Mouse (Mus musculus) activated CD4-positive, CD25-positive, alpha-beta regulatory T cell (primary cell): ENCODE measurements around the gene Inca1. TPM values are rescaled to one million over a fixed set of nuclear protein-coding genes. Genes with fewer than 3 reads are reported as not detected.

ENCODE experiments used
- polyA plus RNA-seq, 2 experiments: library from polyadenylated mRNA; unstranded; fragments of 100-300 nt; shearing (Covaris generic); gene quantifications; one replicate each; pipeline ENCODE4 v1.2.1; 2017

Gene Inca1
- under 1 TPM in 1 of 2 experiments, not detected in 1; 0.27 TPM for polyA plus RNA-seq

DNA sequence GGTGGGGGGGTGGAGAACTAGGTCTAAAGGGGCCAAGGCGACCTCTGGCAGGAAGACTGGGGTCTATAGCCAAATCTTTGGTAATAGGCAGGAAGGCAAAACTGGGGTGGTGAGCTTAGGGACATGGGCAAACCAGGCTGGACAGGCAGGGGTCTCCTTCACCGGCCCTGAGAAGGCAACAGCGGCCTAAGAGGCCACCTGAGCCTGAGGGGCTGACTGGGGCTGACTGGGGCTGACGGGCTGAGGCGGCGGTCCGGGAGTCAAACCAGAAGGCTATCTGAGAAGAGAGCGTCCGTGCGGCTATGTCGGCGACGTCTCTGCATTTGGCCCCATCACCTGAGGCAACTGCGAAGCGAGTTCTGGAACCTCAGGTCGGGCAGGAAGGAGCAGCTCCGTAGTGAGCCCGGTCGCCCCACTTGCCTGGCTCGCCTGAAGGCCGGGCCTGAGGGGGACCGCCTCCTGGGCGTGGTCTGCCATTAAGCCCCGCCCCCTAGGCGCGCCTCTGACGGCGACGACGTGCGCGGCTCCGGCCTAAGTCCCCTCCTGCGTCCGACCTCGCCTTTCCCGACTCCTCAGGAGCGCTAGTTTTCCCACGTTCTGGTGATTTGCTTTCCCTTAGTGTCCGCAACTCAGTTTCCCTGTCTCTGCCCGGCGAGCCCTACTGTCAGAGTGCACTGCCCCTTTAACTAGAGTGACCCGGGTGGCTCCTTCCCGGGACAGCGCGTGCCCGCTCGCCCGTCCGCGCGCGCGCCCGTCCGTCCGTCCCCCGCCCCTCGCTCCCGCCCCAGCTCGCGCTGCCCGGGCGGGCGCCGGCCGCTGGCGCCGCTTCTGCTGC lies at the start of gene Inca1, which contains the start of gene Kif1c:
Gene Inca1, minus strand, starts transcription at position 434 of the 835 bp plus-strand sequence.
Gene Kif1c, plus strand, starts transcription at position 827 of the 835 bp plus-strand sequence.

DNA sequence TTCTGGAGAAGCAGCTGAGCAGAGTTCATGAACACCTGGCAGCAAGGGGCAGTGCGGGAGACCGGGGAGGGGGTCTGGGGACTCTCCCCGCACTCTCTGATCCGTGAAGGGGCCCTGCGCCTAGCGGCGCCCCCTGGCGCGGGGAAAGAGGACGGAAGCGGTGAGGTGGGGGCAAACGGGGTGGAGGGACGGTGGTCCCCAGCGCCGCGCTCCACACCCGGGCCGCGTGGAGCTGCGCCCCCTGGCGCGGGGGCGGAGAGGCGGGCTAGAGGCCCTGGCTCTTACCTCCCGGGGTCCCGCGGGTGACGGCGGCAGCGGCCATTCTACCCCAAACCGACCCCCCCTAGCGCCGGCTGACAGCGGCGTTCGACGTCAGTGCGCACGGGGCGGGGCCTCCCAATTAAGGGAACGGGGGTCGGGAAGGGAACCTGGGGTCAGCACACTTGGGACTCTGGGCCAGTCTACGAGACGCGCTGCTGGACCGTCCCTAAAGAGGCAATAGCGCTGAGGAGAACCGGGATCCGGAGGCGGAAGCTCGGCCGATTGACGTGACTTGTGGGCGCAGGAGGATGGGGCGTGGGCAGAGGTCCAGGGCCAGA lies 12.3 kb downstream of the Inca1 start, which contains the start of gene Camta2:
Gene Camta2, minus strand, starts transcription at position 505 of the 599 bp plus-strand sequence.

DNA sequence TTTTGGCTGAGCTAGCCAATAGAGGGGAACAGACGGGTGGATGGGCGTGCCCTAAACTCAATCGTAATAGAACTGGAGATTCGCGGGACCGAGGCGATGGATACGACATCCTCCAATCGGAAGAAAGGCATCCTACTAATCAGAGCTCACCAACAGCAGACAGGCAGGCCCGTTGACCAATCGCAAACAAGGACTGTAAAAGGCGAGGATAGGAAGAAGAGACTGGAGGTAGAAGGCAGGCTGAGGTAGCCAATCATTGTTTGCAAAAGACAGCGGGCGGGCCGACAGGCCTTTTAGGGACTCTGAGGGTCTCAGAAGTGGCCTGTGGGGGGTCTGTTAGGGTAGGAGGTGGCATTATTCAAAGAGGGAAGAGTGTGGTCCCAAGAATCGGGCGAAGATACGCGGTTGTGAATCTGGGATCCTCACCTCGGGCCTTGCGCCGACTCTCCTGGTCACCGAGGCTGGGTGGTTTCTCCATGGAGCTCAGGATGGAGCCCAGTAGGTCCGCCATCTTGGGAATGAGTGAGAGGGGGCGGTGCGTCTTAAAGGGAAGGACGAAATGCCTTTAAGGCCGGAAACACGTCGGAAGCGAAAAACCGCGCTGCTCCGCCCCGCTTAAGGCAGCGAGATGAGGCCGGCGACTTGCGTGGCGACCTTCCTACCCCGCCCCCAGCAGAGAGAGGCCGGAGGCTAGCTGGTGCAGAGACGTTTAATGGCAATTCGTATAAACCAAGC lies 31.0 kb downstream of the Inca1 start, which contains the start of gene Spag7:
Gene Spag7, minus strand, starts transcription at position 646 of the 735 bp plus-strand sequence.

DNA sequence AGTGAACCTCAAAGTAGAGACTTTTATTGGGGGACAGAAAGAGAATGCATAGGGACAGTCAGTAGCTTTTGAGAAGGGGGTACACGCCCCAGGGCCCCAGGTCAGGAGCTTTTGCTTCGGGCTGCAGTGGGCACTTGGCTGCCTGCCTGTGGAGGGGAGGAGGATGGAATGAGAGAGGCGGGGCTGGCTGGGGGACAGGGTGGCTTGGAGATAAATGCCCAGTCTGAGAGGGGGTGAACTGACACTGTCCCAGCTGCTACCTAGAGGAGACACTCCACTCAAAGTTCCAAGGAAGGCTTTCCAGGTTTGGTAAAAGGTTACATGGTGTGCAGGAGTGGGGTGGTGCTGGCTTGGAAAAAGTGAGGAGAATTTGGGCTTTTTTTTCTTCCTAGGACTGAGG lies 43.0 kb downstream of the Inca1 start, which contains the start of gene Eno3:
Gene Eno3, plus strand, starts transcription at position 239 of the 400 bp plus-strand sequence.

DNA sequence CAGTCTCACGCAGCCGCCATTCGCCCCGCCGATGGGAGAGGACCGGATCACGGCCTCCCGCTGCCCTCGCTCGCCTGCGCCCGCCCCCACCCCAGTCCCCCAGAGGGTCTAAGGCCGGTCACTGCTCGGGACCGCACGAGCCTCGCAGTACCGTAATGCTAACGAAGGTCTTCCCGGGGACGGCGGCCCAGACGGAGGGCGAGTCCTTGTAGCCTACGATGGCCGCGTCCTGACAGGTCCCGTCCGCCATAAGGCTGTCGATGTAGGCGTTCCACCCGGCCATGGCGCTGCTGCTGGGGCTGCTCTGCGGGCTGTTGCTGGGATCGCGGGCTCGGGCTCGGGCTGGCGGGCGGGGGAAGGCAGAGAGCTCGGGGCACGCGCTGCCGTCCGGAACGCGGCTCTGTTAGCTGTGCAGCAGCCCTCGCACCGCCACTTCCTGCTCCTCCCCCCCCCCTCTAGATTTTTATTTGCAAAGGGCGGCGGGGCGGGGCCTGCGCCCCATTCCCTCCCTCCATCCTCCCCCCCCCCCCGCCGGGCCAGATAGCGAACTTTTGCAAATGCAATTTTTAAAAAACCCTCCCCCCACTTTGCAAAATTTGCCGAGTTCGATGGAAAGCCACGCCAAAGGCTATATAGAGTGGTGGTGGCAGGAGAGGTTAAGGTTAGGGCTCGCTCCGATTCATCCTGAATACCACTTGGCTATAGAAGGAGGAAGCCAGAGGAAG lies 45.6 kb downstream of the Inca1 start, which contains the start of gene Pfn1:
Gene Pfn1, minus strand, starts transcription at position 447 of the 725 bp plus-strand sequence.

DNA sequence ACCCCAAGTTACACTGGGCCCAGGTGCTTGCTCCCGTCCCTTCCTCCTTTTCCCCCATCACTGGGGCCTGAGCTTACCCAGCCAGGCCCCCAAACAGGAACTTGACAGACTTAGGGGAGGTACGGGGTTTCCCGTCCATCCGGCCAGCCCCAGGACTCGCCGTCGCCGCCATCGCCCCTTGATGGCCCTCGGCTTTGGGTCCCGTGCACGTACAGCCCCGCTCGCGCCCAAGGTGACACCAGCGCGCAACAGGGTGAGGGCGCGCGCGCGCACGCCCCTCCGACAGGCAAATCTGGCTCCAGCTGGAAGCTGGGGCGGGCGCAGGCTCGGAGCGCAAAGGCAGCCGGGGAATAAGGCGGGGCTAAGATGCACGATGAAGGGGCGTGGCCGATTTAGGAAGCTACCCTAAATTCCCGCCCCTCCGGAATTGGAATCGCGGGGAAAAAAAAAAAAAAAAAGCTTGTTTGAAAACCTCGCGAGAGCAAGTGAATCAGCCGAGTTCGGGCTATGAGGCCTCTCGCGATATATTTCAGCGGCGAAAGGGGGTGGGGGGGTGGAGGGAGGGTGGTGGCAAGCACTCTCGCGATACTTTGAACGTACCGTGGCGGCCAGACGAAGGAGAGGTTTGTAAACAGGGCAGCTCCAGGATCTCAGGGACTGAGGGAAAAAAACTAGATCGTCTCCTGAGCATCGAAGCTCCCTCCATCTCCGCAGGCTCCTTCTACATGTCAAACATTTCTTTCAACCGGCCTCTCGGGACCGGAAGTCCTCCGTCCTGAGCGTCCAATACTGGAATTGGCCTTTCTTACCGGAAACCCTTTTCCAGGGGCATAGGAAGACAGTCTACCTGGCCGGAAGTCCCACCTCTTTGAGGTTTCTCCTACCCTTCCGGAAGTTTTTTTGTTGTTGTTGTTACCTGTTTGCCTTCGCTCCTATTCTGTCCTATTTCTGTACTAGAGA lies 53.0 kb downstream of the Inca1 start, which contains the start of the genes Rnf167 and Slc25a11:
Gene Rnf167, plus strand, starts transcription at position 545 of the 960 bp plus-strand sequence.
Gene Slc25a11, minus strand, starts transcription at position 789 of the 960 bp plus-strand sequence.

DNA sequence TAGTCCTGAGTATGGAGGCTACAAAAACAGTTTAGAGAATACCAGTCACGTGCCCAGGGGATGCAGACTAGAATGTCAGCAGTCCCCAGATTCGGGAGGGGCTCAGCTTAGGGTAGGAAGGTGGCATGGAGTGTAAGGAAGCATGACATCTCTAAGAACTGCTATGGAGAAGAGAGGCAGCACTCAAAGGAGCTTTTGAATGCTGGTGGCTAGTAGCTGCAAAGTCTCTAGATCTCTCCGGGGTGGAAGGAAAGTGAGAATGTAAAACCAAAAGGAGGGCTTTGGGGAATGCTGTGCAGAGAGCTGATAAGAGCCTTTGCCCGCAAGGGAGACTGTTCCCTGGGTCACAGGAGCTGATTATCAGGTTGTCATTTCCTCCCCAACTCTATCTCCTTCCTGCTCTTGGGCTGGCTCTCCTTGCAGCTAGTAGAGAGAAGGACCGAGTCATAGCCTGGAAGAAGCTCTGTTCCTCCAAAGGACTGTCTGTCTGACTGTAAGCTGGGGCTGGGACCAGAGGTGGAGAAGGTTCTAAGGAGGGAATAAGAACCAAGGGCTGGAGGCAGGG lies 61.2 kb downstream of the Inca1 start, which contains the start of gene Gp1ba:
Gene Gp1ba, plus strand, starts transcription at position 409 of the 565 bp plus-strand sequence.

Other genes starting within 250 kb of the Inca1 start
- 10 to 100 TPM; 74.9 to 86.6 TPM for gene Med11, start 248.2 kb downstream of the Inca1 start, polyA plus RNA-seq
- not detected for gene Zmynd15, start 240.7 kb downstream of the Inca1 start, polyA plus RNA-seq
- gene Cxcl16, start 240.2 kb downstream of the Inca1 start, polyA plus RNA-seq = 1 to 10 TPM in 1 of 2 experiments, under 1 TPM in 1; 0.62 to 3.5 TPM
- 1 to 10 TPM; 1.9 to 3.4 TPM for gene Tm4sf5, start 194.9 kb downstream of the Inca1 start, polyA plus RNA-seq
- gene Vmo1, start 185.5 kb downstream of the Inca1 start, polyA plus RNA-seq = not detected
- under 1 TPM in 1 of 2 experiments, not detected in 1; 0.52 TPM for gene Gltpd2, start 181.0 kb downstream of the Inca1 start, polyA plus RNA-seq
- 100 to 1,000 TPM; 304 to 369 TPM for gene Psmb6, start 174.8 kb downstream of the Inca1 start, polyA plus RNA-seq
- gene Gm40193, start 167.2 kb downstream of the Inca1 start, polyA plus RNA-seq = not detected
- gene Pld2, start 160.1 kb downstream of the Inca1 start, polyA plus RNA-seq = 1 to 10 TPM; 2.3 to 3.0 TPM
- 10 to 100 TPM; 14.6 to 17.0 TPM for gene Mink1, start 137.3 kb downstream of the Inca1 start, polyA plus RNA-seq
- gene 4930544D05Rik, start 84.3 kb downstream of the Inca1 start, polyA plus RNA-seq = under 1 TPM in 1 of 2 experiments, not detected in 1; 0.26 TPM
- 1 to 10 TPM in 1 of 2 experiments, under 1 TPM in 1; 0.88 to 1.7 TPM for gene Chrne, start 80.9 kb downstream of the Inca1 start, polyA plus RNA-seq
- under 1 TPM in 1 of 2 experiments, not detected in 1; 0.90 TPM for gene Gp1ba, start 61.0 kb downstream of the Inca1 start, polyA plus RNA-seq
- gene Rnf167, start 52.9 kb downstream of the Inca1 start, polyA plus RNA-seq = 100 to 1,000 TPM; 284 to 341 TPM
- gene Slc25a11, start 52.7 kb downstream of the Inca1 start, polyA plus RNA-seq = 100 to 1,000 TPM; 159 to 161 TPM
- gene Pfn1, start 45.5 kb downstream of the Inca1 start, polyA plus RNA-seq = 1,000 to 10,000 TPM; 4,890 to 5,701 TPM
- 10 to 100 TPM; 16.2 to 18.7 TPM for gene Eno3, start 43.0 kb downstream of the Inca1 start, polyA plus RNA-seq
- gene Spag7, start 30.7 kb downstream of the Inca1 start, polyA plus RNA-seq = 10 to 100 TPM; 76.6 to 85.5 TPM
- gene Camta2, start 12.1 kb downstream of the Inca1 start, polyA plus RNA-seq = 10 to 100 TPM; 29.8 to 41.1 TPM
- gene Kif1c, start 393 bp upstream of the Inca1 start, polyA plus RNA-seq = 1 to 10 TPM; 2.6 to 3.9 TPM
- gene Zfp3, start 64.1 kb upstream of the Inca1 start, polyA plus RNA-seq = 1 to 10 TPM; 7.3 to 7.5 TPM
- under 1 TPM; 0.35 to 0.64 TPM for gene Scimp, start 112.4 kb upstream of the Inca1 start, polyA plus RNA-seq
- gene Rabep1, start 144.6 kb upstream of the Inca1 start, polyA plus RNA-seq = 10 to 100 TPM; 35.0 to 39.0 TPM